Mouse (Mus musculus) forebrain, postnatal 0 days (tissue): Measurements from ENCODE around the gene Dgki. TPM values are rescaled to one million over a fixed set of nuclear protein-coding genes. Genes with fewer than 3 reads are reported as not detected.

ENCODE experiments used
- ATAC-seq: fragments of 200-750 bp; cut with Nextera tagmentation; 2 replicates; pipeline ENCODE4 v1.8.0; 2017; ENCODE audit warnings: mild to moderate bottlenecking, moderate library complexity
- DNase-seq: peaks from one replicate; pipeline ENCODE4 v3.0.0-alpha.2; 2015
- H3K27ac ChIP-seq: fragments of 300-500 bp; sonication (generic); 2 replicates; pipeline ENCODE4 v1.5.1; 2014; ENCODE audit warnings: low read depth, mild to moderate bottlenecking, antibody characterized with exemption, low read length, moderate library complexity, mixed read lengths
- H3K27me3 ChIP-seq: fragments of 300-500 bp; sonication (generic); 2 replicates; pipeline ENCODE4 v1.6.1; 2014; ENCODE audit warnings: mild to moderate bottlenecking, low read length, mixed read lengths; ENCODE audit not compliant: insufficient read depth
- H3K36me3 ChIP-seq: fragments of 300-500 bp; sonication (generic); 2 replicates; pipeline ENCODE4 v1.6.1; 2014; ENCODE audit warnings: mild to moderate bottlenecking, moderate library complexity; ENCODE audit not compliant: insufficient read depth
- H3K4me1 ChIP-seq: fragments of 300-500 bp; sonication (generic); 2 replicates; pipeline ENCODE4 v1.6.1; 2014; ENCODE audit warnings: antibody characterized with exemption; ENCODE audit not compliant: insufficient read depth
- H3K4me2 ChIP-seq: fragments of 300-500 bp; sonication (generic); 2 replicates; pipeline ENCODE4 v1.6.1; 2014; ENCODE audit warnings: low read depth, mild to moderate bottlenecking, moderate library complexity
- H3K4me3 ChIP-seq: fragments of 300-500 bp; sonication (generic); 2 replicates; pipeline ENCODE4 v1.5.1; 2014; ENCODE audit warnings: low read depth, low read length, mixed read lengths
- H3K9ac ChIP-seq: fragments of 300-500 bp; sonication (generic); 2 replicates; pipeline ENCODE4 v1.6.1; 2014; ENCODE audit warnings: mild to moderate bottlenecking
- H3K9me3 ChIP-seq: fragments of 300-500 bp; sonication (generic); 2 replicates; pipeline ENCODE4 v1.6.1; 2016; ENCODE audit warnings: low read length
- CTCF ChIP-seq: sonication (generic); IDR thresholded peaks from 2 replicates; pipeline ENCODE4 v1.5.1; 2016; ENCODE audit warnings: antibody characterized with exemption, control low read depth, low read depth
- WGBS: fragments of 180-500 bp; shearing (Covaris S2); extraction: QIAGEN DNeasy Blood & Tissue Kit; methylation state at CpG from one replicate; pipeline ENCODE4 v1.1.7; 2014; 5-methylcytosine and 5-hydroxymethylcytosine counted together
- polyA plus RNA-seq: library from polyadenylated mRNA; unstranded; fragments of >200 nt; fragmentation: Nextera tagmentation; extraction: Ambion mirVana; gene quantifications from 2 replicates; pipeline ENCODE4 v1.2.1, GENCODE M21; 2015
- total RNA-seq: library from RNA; depleted of rRNA; stranded (reverse); fragments of >200 nt; gene quantifications from 2 replicates; pipeline ENCODE4 v1.2.3, GENCODE M21; 2014

The Dgki gene
- total and polyA plus RNA-seq, 2 experiments from 2014 or later: 5.5 to 34.0 TPM

GRCm38 (mm10) chr6:37100413-37100812, 199.6 kb downstream of the Dgki start:
- WGBS: 72% methylated on average over 5 of the region's 5 CpGs

GRCm38 (mm10) chr6:37097356-37098155, 202.4 kb downstream of the Dgki start:
- peak; percentile 94 for TF ChIP-seq CTCF
- H3K9me3 ChIP-seq: no peaks in the 10 kb centered on the region
- no peak overlapping the region for H3K4me2 ChIP-seq
- peak; percentile 92 for ATAC-seq
- no peak overlapping the region for H3K27ac ChIP-seq
- no peaks in the 10 kb centered on the region for H3K4me1 ChIP-seq
- no peak overlapping the region for H3K4me3 ChIP-seq
- DNase-seq: peak; percentile 95
- WGBS: 47% methylated on average over 18 of the region's 18 CpGs
- H3K9ac ChIP-seq: no peak overlapping the region
- H3K36me3 ChIP-seq: no peaks in the 10 kb centered on the region
- H3K27me3 ChIP-seq: no peaks in the 10 kb centered on the region

More at GRCm38 (mm10) chr6:37100413-37100812, 199.6 kb downstream of the Dgki start:
- H3K27ac ChIP-seq: no peak overlapping the region
- DNase-seq: no peak
- H3K9ac ChIP-seq: no peak overlapping the region
- TF ChIP-seq CTCF: no peak
- no peaks in the 10 kb centered on the region for H3K36me3 ChIP-seq
- H3K4me1 ChIP-seq: no peaks in the 10 kb centered on the region
- no peak overlapping the region for H3K4me2 ChIP-seq
- ATAC-seq: no peak
- H3K9me3 ChIP-seq: no peaks in the 10 kb centered on the region
- H3K27me3 ChIP-seq: no peaks in the 10 kb centered on the region
- no peak overlapping the region for H3K4me3 ChIP-seq

GRCm38 (mm10) chr6:37096840-37097305, 203.1 kb downstream of the Dgki start:
- WGBS: 55% methylated on average over 12 of the region's 12 CpGs
- no peak for TF ChIP-seq CTCF
- no peaks in the 10 kb centered on the region for H3K9me3 ChIP-seq
- H3K4me1 ChIP-seq: no peaks in the 10 kb centered on the region
- peak; percentile 28 for ATAC-seq
- H3K27ac ChIP-seq: no peak overlapping the region
- H3K27me3 ChIP-seq: no peaks in the 10 kb centered on the region
- H3K9ac ChIP-seq: no peak overlapping the region
- H3K4me2 ChIP-seq: no peak overlapping the region
- DNase-seq: no peak
- no peaks in the 10 kb centered on the region for H3K36me3 ChIP-seq
- H3K4me3 ChIP-seq: no peak overlapping the region

GRCm38 (mm10) chr6:37089148-37090111, 210.6 kb downstream of the Dgki start:
- H3K9ac ChIP-seq: no peak overlapping the region
- H3K36me3 ChIP-seq: no peaks in the 10 kb centered on the region
- H3K4me1 ChIP-seq: no peaks in the 10 kb centered on the region
- H3K9me3 ChIP-seq: no peaks in the 10 kb centered on the region
- no peak overlapping the region for H3K4me2 ChIP-seq
- TF ChIP-seq CTCF: no peak
- H3K4me3 ChIP-seq: no peak overlapping the region
- no peaks in the 10 kb centered on the region for H3K27me3 ChIP-seq
- no peak for DNase-seq
- 44% methylated on average over 8 of the region's 8 CpGs for WGBS
- H3K27ac ChIP-seq: no peak overlapping the region
- peak; percentile 71 for ATAC-seq

- no peaks in the 10 kb centered on the region for H3K27me3 ChIP-seq
- no peak for DNase-seq
- no peak for ATAC-seq
- H3K4me1 ChIP-seq: no peaks in the 10 kb centered on the region
- no peak for TF ChIP-seq CTCF
- no peaks in the 10 kb centered on the region for H3K9me3 ChIP-seq
- WGBS: 92% methylated on average over 3 of the region's 3 CpGs
- no peak overlapping the region for H3K4me3 ChIP-seq
- H3K27ac ChIP-seq: no peak overlapping the region
- no peaks in the 10 kb centered on the region for H3K36me3 ChIP-seq
- no peak overlapping the region for H3K4me2 ChIP-seq
- no peak overlapping the region for H3K9ac ChIP-seq
These were observed 217.0 kb downstream of the Dgki start for GRCm38 (mm10) chr6:37082990-37083389.

- no peak overlapping the region for H3K4me2 ChIP-seq
- H3K36me3 ChIP-seq: 0 out of 2 replicates have a peak, but pooled peaks cover 4% of the 10 kb centered on the region
- no peaks in the 10 kb centered on the region for H3K9me3 ChIP-seq
- H3K27me3 ChIP-seq: no peaks in the 10 kb centered on the region
- peak; percentile 65 for ATAC-seq
- H3K9ac ChIP-seq: no peak overlapping the region
- TF ChIP-seq CTCF: no peak
- no peaks in the 10 kb centered on the region for H3K4me1 ChIP-seq
- DNase-seq: peak; percentile 53
- H3K27ac ChIP-seq: no peak overlapping the region
- no peak overlapping the region for H3K4me3 ChIP-seq
- 40% methylated on average over 9 of the region's 9 CpGs for WGBS
These were observed 227.5 kb downstream of the Dgki start for GRCm38 (mm10) chr6:37072401-37073016.
